7 mouse cellular contexts compared by ENCODE assay signal in genomic region chr6:112401953-112402683, GRCm38 (mm10). TPM values are rescaled to one million over a fixed set of nuclear protein-coding genes. Genes with fewer than 3 reads are reported as not detected.
A peak's percentile ranks its signal among the peaks of the same experiment; 100 is the strongest.
DNase-seq lines count a peak whose midpoint lies in the region; ATAC-seq and TF ChIP-seq lines count a peak whose summit lies in the region.

No protein-coding gene starts in this region.

- H3K9me3 ChIP-seq in intestine, postnatal 0 days (ENCODE audit: control insufficient read depth), result no peaks in the 10 kb centered on the region
- H3K9me3 ChIP-seq in limb, embryonic 15.5 days, result no peaks in the 10 kb centered on the region

- H3K27me3 ChIP-seq in intestine, postnatal 0 days (replicated peaks; ENCODE audit: control insufficient read depth, insufficient read depth, low read length), result no peaks in the 10 kb centered on the region
- no peaks in the 10 kb centered on the region for H3K27me3 ChIP-seq in limb, embryonic 15.5 days

- H3K9ac ChIP-seq in intestine, postnatal 0 days (ENCODE audit: low read depth, low read length), result no peak overlapping the region
- H3K9ac ChIP-seq in limb, embryonic 15.5 days, result no peak overlapping the region

- WGBS in intestine, postnatal 0 days, result 64% methylated on average over 12 of the region's 12 CpGs
- WGBS in limb, embryonic 15.5 days, result 66% methylated on average over 12 of the region's 12 CpGs

- no peak overlapping the region for H3K4me3 ChIP-seq in intestine, postnatal 0 days (ENCODE audit: low read depth, low read length)
- H3K4me3 ChIP-seq in limb, embryonic 15.5 days, result no peak overlapping the region

- H3K4me1 ChIP-seq in intestine, postnatal 0 days (replicated peaks; ENCODE audit: control insufficient read depth, insufficient read depth, low read length), result no peaks in the 10 kb centered on the region
- H3K4me1 ChIP-seq in limb, embryonic 15.5 days, result peaks cover 3% of the 10 kb centered on the region; the same call in 1 of the 2 replicates

- H3K4me2 ChIP-seq in intestine, postnatal 0 days (replicated peaks; ENCODE audit: low read depth), result no peak overlapping the region
- no peak overlapping the region for H3K4me2 ChIP-seq in limb, embryonic 15.5 days

- DNase-seq in urinary bladder, postnatal 14 days (ENCODE audit: low spot score), result peak; percentile 46
- DNase-seq in urinary bladder, adult 2 months (ENCODE audit: low spot score), result no peak
- DNase-seq in gastrocnemius, adult 8-10 months (ENCODE audit: low spot score in 2 of 2), result peak; percentile 73 to 89
- peak; percentile 20 for DNase-seq in ovary, postnatal 36 days (ENCODE audit: low spot score)
- no peak for DNase-seq in thymus, postnatal 10 days (ENCODE audit: low spot score in 2 of 2)

- peak; percentile 49; the same call in 1 of the 2 replicates for ATAC-seq in intestine, postnatal 0 days
- peak; percentile 73 for ATAC-seq in limb, embryonic 15.5 days (ENCODE audit: insufficient number of reproducible peaks, low FRiP score, low TSS enrichment, low read depth)

- H3K36me3 ChIP-seq in intestine, postnatal 0 days (ENCODE audit: control insufficient read depth, insufficient read depth), result no peaks in the 10 kb centered on the region
- no peaks in the 10 kb centered on the region for H3K36me3 ChIP-seq in limb, embryonic 15.5 days

- TF ChIP-seq CTCF in intestine, postnatal 0 days (IDR thresholded peaks at IDR 0.05; ENCODE audit: low read depth), result no peak

- H3K27ac ChIP-seq in intestine, postnatal 0 days (ENCODE audit: low read depth, low read length), result 0 out of 2 replicates have a peak overlapping the region, but pooled peaks have one; percentile 28
- 0 out of 2 replicates have a peak overlapping the region, but pooled peaks have one; percentile 35 for H3K27ac ChIP-seq in limb, embryonic 15.5 days

RNA-seq across cellular contexts. Expression of gene Ssu2, which starts 14.3 kb away (rescaled TPM):
- 1.5 and 2.0 TPM in 2 replicates for polyA plus RNA-seq in urinary bladder, adult 2 months (2012; rRNA removed)
- under 1 TPM in 3 of 4 experiments, not detected in 1; 0.27 to 0.40 (median 0.31) TPM for total RNA-seq in gastrocnemius, adult 8-10 months (2022)
- polyA plus RNA-seq in intestine, postnatal 0 days (2015; fragmentation: Nextera tagmentation; extraction: Ambion mirVana), result 4.1 and 4.8 TPM in 2 replicates
- polyA plus RNA-seq in limb, embryonic 15.5 days (2015; fragmentation: Nextera tagmentation; extraction: Ambion mirVana), result 2.6 and 3.1 TPM in 2 replicates

RNA-seq across cellular contexts. Expression of gene Cav3, which starts 57.2 kb away (rescaled TPM):
- 23.7 and 23.8 TPM in 2 replicates for polyA plus RNA-seq in urinary bladder, adult 2 months (2012; rRNA removed)
- 10 to 100 TPM; 49.1 to 54.8 (median 53.1) TPM for total RNA-seq in gastrocnemius, adult 8-10 months (2022)
- 4.1 and 4.9 TPM in 2 replicates for polyA plus RNA-seq in intestine, postnatal 0 days (2015; fragmentation: Nextera tagmentation; extraction: Ambion mirVana)
- polyA plus RNA-seq in limb, embryonic 15.5 days (2015; fragmentation: Nextera tagmentation; extraction: Ambion mirVana), result 18.5 and 58.0 TPM in 2 replicates

Comparison
In these comparisons a context has a peak if more than half of its experiments do, and no peak if none do; other contexts are left out.
1. DNase-seq: peak in urinary bladder, postnatal 14 days (single experiment), gastrocnemius, adult 8-10 months (2 of 2) and ovary, postnatal 36 days (single experiment); none in urinary bladder, adult 2 months (single experiment) and thymus, postnatal 10 days (0 of 2).